Mouse (Mus musculus) cortical plate, adult 2 months (tissue): ENCODE measurements around the gene Olfm4.

Experiments used
- CTCF ChIP-seq: fragments of 200-500 bp; IDR thresholded peaks from 2 replicates; pipeline ENCODE4 v1.5.1; 2011; ENCODE audit warnings: mild to moderate bottlenecking, control low read depth, low read length; ENCODE audit not compliant: insufficient read depth; ENCODE audit errors: extremely low read depth
- POLR2A ChIP-seq: fragments of 200-500 bp; IDR thresholded peaks from 2 replicates; pipeline ENCODE4 v1.6.1; 2011; ENCODE audit warnings: mild to moderate bottlenecking, low read length, control low read depth; ENCODE audit not compliant: insufficient read depth; ENCODE audit errors: extremely low read depth

- TF ChIP-seq CTCF: no peak
- no peak for TF ChIP-seq POLR2A
Observed at GRCm38 (mm10) chr14:79985137-79985670, 1.3 kb downstream of the Olfm4 start.
